Mouse (Mus musculus) induced T-regulatory cell, adult 2 months (primary cell): ENCODE measurements around the gene Bcam.

ENCODE experiments used
- DNase-seq: peaks from one replicate; pipeline ENCODE4 v3.0.0-alpha.2; 2012; ENCODE audit warnings: low read depth

Bcam gene

GRCm38 (mm10) chr7:19752652-19753051, 18.2 kb downstream of the Bcam start:
- DNase-seq = no peak

- DNase-seq = no peak
These were observed 19.8 kb downstream of the Bcam start for GRCm38 (mm10) chr7:19751070-19751383.

- peak; percentile 80 for DNase-seq
These were observed 20.4 kb downstream of the Bcam start, which contains the start of gene Nectin2 for GRCm38 (mm10) chr7:19750217-19751069. Gene Nectin2 (minus strand): TSS chr7:19750483.

- peak; percentile 90 for DNase-seq
These were observed 21.2 kb downstream of the Bcam start for GRCm38 (mm10) chr7:19749389-19750216.

GRCm38 (mm10) chr7:19748219-19749195, 22.3 kb downstream of the Bcam start:
- DNase-seq = peak; percentile 56

- DNase-seq = no peak
These were observed 23.2 kb downstream of the Bcam start for GRCm38 (mm10) chr7:19747420-19748218.

GRCm38 (mm10) chr7:19746426-19747201, 24.2 kb downstream of the Bcam start:
- no peak for DNase-seq

GRCm38 (mm10) chr7:19745971-19746370, 24.8 kb downstream of the Bcam start:
- no peak for DNase-seq

GRCm38 (mm10) chr7:19744590-19745385, 26.0 kb downstream of the Bcam start:
- DNase-seq = no peak

GRCm38 (mm10) chr7:19743791-19744190, 27.0 kb downstream of the Bcam start:
- DNase-seq = no peak

GRCm38 (mm10) chr7:19742468-19742867, 28.3 kb downstream of the Bcam start:
- DNase-seq = no peak

GRCm38 (mm10) chr7:19741329-19742031, 29.3 kb downstream of the Bcam start:
- DNase-seq = no peak

- DNase-seq = peak; percentile 32
These were observed 30.5 kb downstream of the Bcam start for GRCm38 (mm10) chr7:19740269-19740668.

- no peak for DNase-seq
These were observed 32.0 kb downstream of the Bcam start for GRCm38 (mm10) chr7:19738771-19739170.

GRCm38 (mm10) chr7:19736389-19737057, 34.3 kb downstream of the Bcam start:
- DNase-seq = no peak

- DNase-seq = no peak
These were observed 36.6 kb downstream of the Bcam start for GRCm38 (mm10) chr7:19734178-19734666.

- DNase-seq = no peak
These were observed 44.3 kb downstream of the Bcam start for GRCm38 (mm10) chr7:19726541-19726940.

GRCm38 (mm10) chr7:19724167-19724566, 46.6 kb downstream of the Bcam start:
- no peak for DNase-seq
